Mouse (Mus musculus) cerebellum, adult 2 months (tissue): Measurements from ENCODE around the gene Ect2l. TPM values are rescaled to one million over a fixed set of nuclear protein-coding genes. Genes with fewer than 3 reads are reported as not detected.
A peak's percentile ranks its signal among the peaks of the same experiment; 100 is the strongest.

Experiments
- DNase-seq, 2 experiments: peaks; one replicate each; pipeline ENCODE4 v3.0.0; 2021
- H3K27ac ChIP-seq: fragments of 200-500 bp; 2 replicates; pipeline ENCODE4 v1.5.1; 2012; ENCODE audit warnings: low read length, control low read depth, inconsistent platforms; ENCODE audit not compliant: insufficient read depth
- H3K27me3 ChIP-seq: fragments of 200-500 bp; 2 replicates; pipeline ENCODE4 v1.6.1; 2012; ENCODE audit warnings: inconsistent platforms, mild to moderate bottlenecking, low read length, moderate library complexity; ENCODE audit not compliant: control insufficient read depth, insufficient read depth
- H3K4me1 ChIP-seq: fragments of 200-500 bp; 2 replicates; pipeline ENCODE4 v1.6.1; 2011; ENCODE audit warnings: low read length; ENCODE audit not compliant: control insufficient read depth, insufficient read depth
- H3K4me3 ChIP-seq: fragments of 200-500 bp; replicated peaks from 2 replicates; pipeline ENCODE3; 2011; ENCODE audit warnings: mild to moderate bottlenecking, low read depth, low read length, control low read depth; ENCODE audit not compliant: insufficient read depth
- CTCF ChIP-seq: fragments of 200-500 bp; IDR thresholded peaks from 2 replicates; pipeline ENCODE4 v1.5.1; 2011; ENCODE audit warnings: low read depth, mild to moderate bottlenecking, control low read depth, low read length, moderate library complexity, borderline replicate concordance; ENCODE audit not compliant: insufficient read depth
- POLR2A ChIP-seq: fragments of 200-500 bp; IDR thresholded peaks from 2 replicates; pipeline ENCODE4 v1.6.1; 2011; ENCODE audit warnings: low read length, control low read depth, borderline replicate concordance; ENCODE audit not compliant: insufficient read depth
- whole genome bisulfite sequencing: fragments of 180-500 bp; shearing (Covaris S2); methylation state at CpG from one replicate; pipeline ENCODE4 v1.1.7; 2018; 5-methylcytosine and 5-hydroxymethylcytosine counted together
- polyA plus RNA-seq: library from polyadenylated mRNA; depleted of rRNA; stranded (reverse); fragments of >200 nt; gene quantifications from 2 replicates; pipeline ENCODE4 v1.2.3, GENCODE M21; 2012

Gene Ect2l
- polyA plus RNA-seq, 1 experiment: 0.26 TPM

DNA sequence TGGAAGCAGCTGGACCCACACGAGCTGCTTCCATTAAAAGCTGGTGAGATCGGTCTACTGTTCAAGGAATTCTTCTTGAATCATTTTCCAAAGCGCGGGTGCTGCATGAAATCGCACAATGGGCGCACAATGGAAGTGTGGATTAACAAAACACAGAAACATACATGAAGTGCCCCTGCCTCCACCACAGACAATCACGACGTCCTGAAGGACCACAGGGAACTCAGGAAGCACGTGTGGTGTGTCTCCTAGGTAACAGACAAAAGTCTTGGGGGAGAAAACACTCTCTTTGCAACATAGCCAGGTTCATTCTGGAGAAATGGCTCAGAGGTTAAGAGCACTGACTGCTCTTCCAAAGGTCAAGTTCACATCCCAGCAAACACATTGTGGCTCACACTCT is 10.0 kb downstream of the Ect2l start:
- WGBS: 53% methylated on average over 9 of the region's 9 CpGs
- DNase-seq: no peak
- no peak overlapping the region for H3K4me3 ChIP-seq
- H3K27ac ChIP-seq: no peak overlapping the region
- no peak for TF ChIP-seq CTCF
- H3K27me3 ChIP-seq: no peaks in the 10 kb centered on the region
- H3K4me1 ChIP-seq: no peaks in the 10 kb centered on the region

- TF ChIP-seq POLR2A: no peak
- no peak for TF ChIP-seq CTCF
- DNase-seq: no peak
- H3K27ac ChIP-seq: no peak overlapping the region
- H3K27me3 ChIP-seq: no peaks in the 10 kb centered on the region
- 89% methylated on average over 4 of the region's 4 CpGs for WGBS
- no peak overlapping the region for H3K4me3 ChIP-seq
- no peaks in the 10 kb centered on the region for H3K4me1 ChIP-seq
These were observed 10.8 kb downstream of the Ect2l start for GRCm38 (mm10) chr10:18199919-18200318.

GRCm38 (mm10) chr10:18198286-18199015 is 12.2 kb downstream of the Ect2l start:
- Histone ChIP-seq H3K4me3 (no peak overlapping the region), H3K27me3 (no peaks in the 10 kb centered on the region), H3K27ac (no peak overlapping the region), H3K4me1 (no peaks in the 10 kb centered on the region)
- no peak for TF ChIP-seq CTCF
- TF ChIP-seq POLR2A: no peak
- 89% methylated on average over 5 of the region's 5 CpGs for WGBS
- no peak for DNase-seq

DNA sequence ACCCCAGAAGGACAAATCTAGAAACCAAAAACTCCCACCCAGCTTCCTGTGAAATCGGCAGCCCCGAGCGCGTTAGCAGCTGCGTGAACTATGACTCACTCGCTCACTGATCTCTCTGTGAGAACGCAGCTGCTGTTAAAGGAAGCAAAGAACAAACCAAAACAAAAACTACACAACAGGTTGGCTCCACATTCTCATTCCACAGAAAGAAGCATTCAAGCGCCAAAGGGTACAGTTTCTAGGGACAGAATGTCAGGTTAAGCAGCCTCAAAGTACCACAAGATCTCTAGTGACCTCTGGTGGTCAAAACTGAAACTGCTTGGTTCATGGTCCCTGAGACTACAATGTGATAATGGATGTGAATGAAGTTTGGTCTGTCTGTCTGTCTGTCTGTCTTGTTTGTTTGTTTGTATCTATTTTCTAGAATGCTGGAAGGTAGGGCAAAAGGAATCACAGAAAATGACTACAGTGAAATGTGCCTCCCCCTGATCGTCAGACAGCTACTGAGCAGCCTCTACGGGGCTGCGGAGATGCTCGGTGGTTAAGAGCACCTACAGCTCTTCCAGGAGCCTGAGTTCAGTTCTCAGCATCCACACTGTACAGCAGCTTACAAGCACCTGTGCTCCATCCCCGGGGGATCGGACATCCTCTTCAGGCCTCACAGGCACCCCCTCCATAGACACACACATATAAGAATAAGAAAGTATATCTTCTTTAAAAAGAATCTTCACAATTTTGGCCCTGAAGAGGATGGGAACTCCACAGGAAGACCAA is 13.3 kb downstream of the Ect2l start:
- 48% methylated on average over 14 of the region's 14 CpGs for WGBS
- no peak for TF ChIP-seq POLR2A
- peak; percentile 59; the same call in 1 of the 2 replicates for TF ChIP-seq CTCF
- Histone ChIP-seq H3K4me1 (no peaks in the 10 kb centered on the region), H3K27ac (no peak overlapping the region), H3K4me3 (peak overlapping the region; percentile 36), H3K27me3 (no peaks in the 10 kb centered on the region)
- peak; percentile 55 to 70 for DNase-seq

- 72% methylated on average over 14 of the region's 14 CpGs for WGBS
These were observed 16.0 kb downstream of the Ect2l start for GRCm38 (mm10) chr10:18194737-18195141.

GRCm38 (mm10) chr10:18194156-18194555 is 16.5 kb downstream of the Ect2l start:
- Histone ChIP-seq H3K27me3 (no peaks in the 10 kb centered on the region), H3K4me1 (no peaks in the 10 kb centered on the region), H3K27ac (no peak overlapping the region), H3K4me3 (no peak overlapping the region)
- WGBS: 85% methylated on average over 11 of the region's 11 CpGs
- no peak for DNase-seq
- TF ChIP-seq CTCF (no peak), POLR2A (no peak)

More at GRCm38 (mm10) chr10:18194737-18195141, 16.0 kb downstream of the Ect2l start:
- no peak for DNase-seq
- H3K4me1 ChIP-seq: no peaks in the 10 kb centered on the region
- no peak overlapping the region for H3K27ac ChIP-seq
- no peak for TF ChIP-seq POLR2A
- TF ChIP-seq CTCF: no peak
- no peaks in the 10 kb centered on the region for H3K27me3 ChIP-seq
- no peak overlapping the region for H3K4me3 ChIP-seq

- H3K27me3 ChIP-seq: no peaks in the 10 kb centered on the region
- H3K4me1 ChIP-seq: no peaks in the 10 kb centered on the region
- no peak overlapping the region for H3K27ac ChIP-seq
- no peak overlapping the region for H3K4me3 ChIP-seq
- WGBS: 85% methylated on average over 11 of the region's 11 CpGs
- no peak for TF ChIP-seq CTCF
- TF ChIP-seq POLR2A: no peak
- no peak for DNase-seq
These were observed 17.5 kb downstream of the Ect2l start for GRCm38 (mm10) chr10:18193221-18193620.

DNA sequence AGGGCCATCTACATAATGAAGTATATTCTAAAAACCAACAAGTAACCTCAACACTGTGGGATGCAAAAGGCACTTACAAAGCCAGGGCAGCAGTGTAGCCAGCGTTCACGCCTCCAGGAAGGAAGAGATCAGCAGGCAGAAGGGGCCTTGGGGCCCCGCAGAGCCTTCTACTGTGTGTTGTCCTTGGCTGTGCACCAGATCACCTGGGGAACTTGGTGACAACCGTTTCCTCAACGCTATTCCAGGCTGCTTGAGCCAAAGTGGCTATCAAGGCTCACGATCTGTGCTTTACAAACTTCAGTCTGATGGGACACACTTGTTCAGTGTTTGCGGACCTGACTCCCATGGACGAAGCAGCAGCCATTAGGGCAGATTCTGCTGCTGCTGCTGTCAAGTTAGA is 19.0 kb downstream of the Ect2l start:
- no peak for DNase-seq
- no peaks in the 10 kb centered on the region for H3K27me3 ChIP-seq
- H3K27ac ChIP-seq: no peak overlapping the region
- TF ChIP-seq CTCF (no peak), POLR2A (no peak)
- no peaks in the 10 kb centered on the region for H3K4me1 ChIP-seq
- 21% methylated on average over 8 of the region's 8 CpGs for WGBS
- no peak overlapping the region for H3K4me3 ChIP-seq
